Mouse (Mus musculus): ENCODE data around the gene Mical2. TPM values are rescaled to one million over a fixed set of nuclear protein-coding genes. Genes with fewer than 3 reads are reported as not detected.

Mical2 gene
- total RNA-seq, 2 experiments from 2014 or later, result 0.46 to 0.52 TPM

DNA sequence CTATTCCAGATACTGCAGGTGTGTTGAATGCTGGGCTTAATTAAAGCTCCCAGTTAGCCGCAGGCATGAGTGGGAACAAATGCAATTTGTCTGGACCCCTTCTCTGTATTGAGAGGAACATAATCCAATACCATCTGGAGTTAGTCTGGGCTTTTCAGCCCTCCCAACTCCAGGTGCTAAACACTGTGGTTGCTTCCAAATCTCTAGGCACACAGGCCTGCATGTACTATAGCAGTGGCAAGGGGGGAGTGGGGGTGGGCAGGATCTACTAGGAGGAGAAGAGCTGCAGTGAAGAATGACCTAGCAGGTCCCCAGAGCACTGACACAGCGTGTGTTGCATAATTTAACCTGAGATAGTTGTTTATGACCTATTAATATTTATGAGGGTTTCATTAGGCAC, 49.0 kb downstream of the Mical2 start:
- ATAC-seq (replicated peaks; ENCODE audit: poor library complexity), result no peak

DNA sequence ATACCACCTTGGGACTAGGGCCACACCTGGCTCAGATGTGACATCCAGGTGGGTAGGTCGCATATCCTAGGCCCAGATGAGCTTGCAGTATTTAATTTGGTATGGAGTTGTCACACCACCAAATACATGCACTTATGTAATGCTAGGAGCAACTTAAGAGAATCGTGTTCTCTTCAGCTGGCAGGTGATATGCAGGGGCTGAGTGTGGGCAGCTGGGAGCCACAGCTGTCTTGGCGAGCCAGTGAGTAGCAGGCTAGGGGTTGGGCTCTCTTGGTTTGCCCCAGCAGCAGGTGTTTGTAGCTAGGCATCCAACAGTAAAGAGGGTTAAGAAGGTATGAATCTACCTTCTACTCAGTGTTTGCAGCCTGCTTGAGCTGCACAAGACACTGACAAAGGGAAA, 49.4 kb downstream of the Mical2 start:
- no peak for ATAC-seq (replicated peaks; ENCODE audit: poor library complexity)

DNA sequence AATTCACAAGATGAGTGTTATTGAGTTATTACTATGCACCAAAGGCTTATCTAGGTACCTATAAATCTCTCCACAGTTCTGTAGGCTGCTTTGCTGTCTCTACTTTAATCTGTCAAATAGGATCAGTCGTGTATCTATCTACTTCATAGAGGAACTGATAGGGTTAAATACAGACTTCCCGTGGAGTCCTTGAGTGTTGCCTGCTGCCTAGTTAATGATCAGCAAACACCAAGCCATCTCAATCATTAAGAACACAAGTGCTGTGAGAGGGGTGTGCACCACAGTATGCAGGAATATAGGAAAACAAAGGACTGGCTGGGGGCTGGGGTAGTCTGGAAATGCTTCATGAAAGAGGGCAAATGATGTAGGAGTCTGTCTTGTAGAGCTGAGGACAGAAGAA, 50.2 kb downstream of the Mical2 start:
- ATAC-seq (replicated peaks; ENCODE audit: poor library complexity), result no peak

DNA sequence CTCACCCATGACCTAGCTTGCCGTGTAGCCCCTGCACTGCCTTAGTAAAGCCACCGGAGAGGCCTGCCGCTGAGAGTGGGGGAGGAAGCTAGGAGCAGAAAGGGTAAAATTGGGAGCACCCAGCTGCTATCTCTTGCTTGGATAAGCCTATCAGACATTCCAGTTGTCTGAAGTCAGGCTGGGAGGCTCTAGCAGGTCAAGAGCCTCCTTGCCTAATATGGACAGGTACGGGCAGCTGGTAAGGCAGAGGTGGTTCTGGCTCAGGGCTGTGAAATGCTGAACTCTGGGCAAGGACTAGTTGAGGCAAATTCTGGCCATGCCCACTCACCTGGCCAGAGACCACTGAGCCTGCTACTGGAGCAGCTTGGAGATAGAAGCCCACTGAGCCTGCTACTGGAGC, 51.2 kb downstream of the Mical2 start:
- no peak for ATAC-seq (replicated peaks; ENCODE audit: poor library complexity)

- no peak for ATAC-seq (replicated peaks; ENCODE audit: poor library complexity)
These were observed 53.0 kb downstream of the Mical2 start for GRCm38 (mm10) chr7:112278648-112279047.

DNA sequence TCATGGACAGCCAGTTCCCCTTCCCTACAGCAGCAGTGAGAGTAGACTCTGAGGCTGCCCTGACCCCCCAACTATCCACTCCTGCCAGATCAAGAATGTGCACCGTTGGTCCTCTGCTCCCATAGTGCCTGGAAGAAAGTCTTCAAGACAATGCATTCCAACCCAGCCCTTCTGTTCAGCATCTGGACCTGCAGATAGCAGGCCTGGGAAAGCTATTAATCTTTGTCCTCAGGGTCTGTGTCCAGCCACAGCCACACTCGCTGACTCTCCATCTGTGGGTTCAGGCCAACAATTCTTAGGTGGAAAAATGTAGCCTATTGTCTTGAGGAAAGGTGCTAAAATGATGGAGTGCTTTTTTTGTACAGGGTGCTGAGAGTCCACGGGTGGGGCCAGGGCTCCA, 54.8 kb downstream of the Mical2 start:
- ATAC-seq (replicated peaks; ENCODE audit: poor library complexity), result no peak

- ATAC-seq (replicated peaks; ENCODE audit: poor library complexity), result no peak
These were observed 58.1 kb downstream of the Mical2 start for GRCm38 (mm10) chr7:112283606-112284310.

DNA sequence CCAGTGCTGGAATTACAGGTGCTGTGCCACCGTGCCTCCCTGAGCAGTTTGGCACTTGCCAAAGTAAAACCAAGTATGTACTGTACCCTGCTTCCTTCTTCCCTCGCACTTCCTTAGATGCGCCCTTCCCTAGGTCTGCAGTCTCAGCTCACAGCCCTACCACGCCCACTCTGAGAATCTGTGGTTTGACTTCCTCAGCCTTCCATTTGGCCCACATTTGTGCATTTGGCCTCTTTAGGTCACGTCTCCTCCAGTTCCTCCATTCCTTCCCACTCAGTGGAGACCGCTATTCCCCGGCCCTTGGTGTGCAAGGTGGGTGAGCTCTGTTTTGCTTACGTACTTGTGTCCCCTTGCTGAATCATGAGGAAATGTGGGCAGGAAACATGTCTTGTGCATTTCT, 59.9 kb downstream of the Mical2 start:
- ATAC-seq (replicated peaks; ENCODE audit: poor library complexity), result peak; percentile 75

DNA sequence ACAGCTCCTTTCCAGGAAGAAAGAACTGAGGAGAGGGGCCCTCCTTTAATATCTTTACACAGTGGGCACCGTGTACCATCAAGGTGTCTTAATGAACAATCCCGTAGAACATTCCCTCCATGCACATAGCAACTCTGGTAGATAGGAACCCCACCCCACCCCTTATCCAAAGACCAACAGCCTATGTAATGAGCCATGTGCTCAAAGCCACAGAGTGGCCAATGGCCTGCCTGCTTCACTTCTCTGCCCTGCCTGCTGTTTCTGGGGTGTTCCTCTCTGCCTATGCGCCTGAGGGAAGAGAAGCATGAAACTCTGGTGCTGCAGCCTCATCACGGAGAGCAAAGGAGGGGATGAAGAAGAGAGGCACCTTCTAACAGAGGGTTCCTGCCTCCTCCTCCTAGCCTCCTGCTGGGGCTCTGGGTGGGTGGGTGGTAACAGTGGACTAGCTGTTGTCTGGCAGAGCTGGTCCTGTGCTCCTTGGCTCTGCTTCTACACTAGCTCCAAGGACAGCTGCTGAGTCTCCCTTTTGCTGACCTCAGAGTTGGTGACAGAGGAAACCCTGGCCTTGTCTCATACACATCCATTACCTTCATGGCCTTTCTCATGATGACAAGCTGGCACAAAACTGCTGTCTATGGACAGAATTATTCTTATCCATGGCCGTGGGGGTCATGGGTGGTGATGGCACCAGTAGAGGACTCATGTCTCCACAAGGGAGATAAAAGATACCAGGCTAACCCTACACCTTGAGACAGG, 62.9 kb downstream of the Mical2 start:
- ATAC-seq (replicated peaks; ENCODE audit: poor library complexity), result no peak

GRCm38 (mm10) chr7:112289514-112289913, 63.9 kb downstream of the Mical2 start:
- no peak for ATAC-seq (replicated peaks; ENCODE audit: poor library complexity)

DNA sequence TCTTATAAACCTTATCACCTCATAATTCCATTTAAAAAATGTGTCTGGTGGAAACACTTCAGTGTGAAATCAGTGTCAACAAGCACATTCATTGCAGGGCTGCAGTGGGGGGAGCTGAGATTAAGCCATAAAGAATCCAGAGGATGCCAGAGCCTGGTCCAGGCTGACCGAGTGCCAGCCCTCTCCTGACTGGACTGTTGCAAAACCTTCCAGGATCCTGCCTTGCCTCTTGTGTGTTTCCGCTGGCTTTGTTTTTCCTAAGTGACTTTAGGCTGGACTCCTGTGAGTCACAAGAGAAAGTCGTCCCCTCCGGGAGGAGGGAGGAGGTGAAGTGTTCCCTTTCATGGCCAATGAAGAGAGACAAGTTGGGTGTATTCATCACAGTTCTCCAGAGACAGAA, 64.3 kb downstream of the Mical2 start:
- no peak for ATAC-seq (replicated peaks; ENCODE audit: poor library complexity)

DNA sequence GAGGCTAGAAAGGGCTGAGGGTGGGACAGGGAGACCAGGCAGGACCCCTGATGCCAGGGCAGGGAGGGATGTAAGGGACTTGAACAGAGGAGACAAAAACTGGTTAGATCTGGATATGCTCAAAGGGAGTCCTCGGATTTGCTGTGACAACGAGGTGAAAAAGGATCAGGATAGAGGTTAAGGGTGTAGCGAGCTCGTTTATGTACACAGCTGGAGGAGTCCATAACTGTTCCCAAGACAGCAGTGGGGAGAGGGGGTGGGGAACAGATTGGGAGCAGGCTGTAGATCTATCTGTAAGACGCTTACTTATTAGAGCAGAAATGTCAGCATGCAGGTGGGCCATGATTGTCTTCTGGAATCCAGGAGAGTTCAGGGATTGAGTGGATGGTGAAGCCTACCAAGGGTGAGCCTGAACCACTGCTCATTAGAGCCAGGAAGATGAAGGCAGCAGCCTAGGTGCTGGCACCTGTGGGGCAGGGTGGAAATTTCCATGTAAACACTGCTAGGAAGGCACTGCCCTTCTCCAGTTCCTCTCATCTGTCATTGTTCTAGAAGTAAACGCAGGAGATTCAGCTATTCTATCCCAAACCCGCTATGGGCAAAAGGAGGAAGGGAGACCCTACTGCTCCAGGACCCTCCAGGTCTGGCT, 67.9 kb downstream of the Mical2 start:
- ATAC-seq (replicated peaks; ENCODE audit: poor library complexity), result no peak

DNA sequence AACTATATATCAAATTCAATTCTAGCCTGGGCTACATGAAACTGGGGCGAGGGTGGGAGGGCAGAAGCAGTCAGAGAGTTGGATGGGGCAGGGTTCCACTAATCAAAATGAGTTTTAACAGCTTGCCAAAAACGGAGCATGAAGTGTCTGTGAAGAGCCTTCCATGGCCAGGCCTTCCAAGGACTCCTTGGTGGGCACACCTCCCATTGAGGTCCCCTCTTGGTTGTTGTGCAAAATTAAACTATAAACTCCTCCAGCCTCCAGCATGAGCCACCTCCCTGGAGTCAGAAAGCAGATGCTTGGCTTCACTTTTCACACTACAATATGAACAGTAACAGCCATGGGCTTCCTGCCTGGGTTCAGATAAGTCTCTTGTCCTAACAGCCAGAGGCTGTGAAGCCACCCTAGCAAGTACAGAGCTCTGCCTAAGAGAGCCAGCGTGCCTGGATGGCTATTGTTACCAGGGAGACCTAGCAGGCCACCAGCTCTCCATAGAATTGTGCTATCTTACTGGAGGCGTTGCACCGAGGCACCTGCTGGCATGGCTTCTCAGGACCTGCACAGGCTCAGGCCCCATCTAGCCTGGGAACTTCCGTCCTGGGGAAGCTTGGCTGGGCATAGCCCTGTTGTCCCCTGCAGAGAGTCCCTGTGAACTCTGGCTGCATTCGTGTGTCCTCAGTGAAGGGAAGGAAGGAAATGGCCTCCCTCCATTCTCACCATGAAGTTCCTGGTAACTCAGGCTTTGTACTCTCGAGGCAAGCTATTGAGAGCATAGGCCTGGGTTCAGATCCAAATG, 70.0 kb downstream of the Mical2 start:
- no peak for ATAC-seq (replicated peaks; ENCODE audit: poor library complexity)

GRCm38 (mm10) chr7:112298032-112298431, 72.4 kb downstream of the Mical2 start:
- ATAC-seq (replicated peaks; ENCODE audit: poor library complexity), result no peak

- ATAC-seq (replicated peaks; ENCODE audit: poor library complexity), result no peak
These were observed 73.3 kb downstream of the Mical2 start for GRCm38 (mm10) chr7:112298871-112299422.

GRCm38 (mm10) chr7:112299521-112300096, 74.0 kb downstream of the Mical2 start:
- no peak for ATAC-seq (replicated peaks; ENCODE audit: poor library complexity)

DNA sequence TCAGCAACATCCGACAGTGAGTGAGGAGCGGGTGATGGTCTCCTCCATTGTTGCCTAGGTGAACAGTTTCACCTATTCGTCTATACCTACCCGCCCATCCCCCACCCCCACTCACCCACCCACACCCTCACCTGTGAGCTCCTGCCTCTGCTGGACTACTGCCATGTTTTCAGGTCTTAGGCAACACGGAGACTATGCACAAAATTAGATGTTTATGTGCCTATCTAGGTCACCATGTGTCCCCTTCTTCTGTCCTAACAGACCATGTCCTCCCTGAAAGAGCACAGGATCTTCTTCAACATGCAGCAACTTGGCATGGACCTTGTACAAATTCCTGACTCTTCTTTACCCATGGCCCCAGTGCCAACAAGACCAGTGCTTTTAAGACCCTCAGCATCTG, 74.5 kb downstream of the Mical2 start:
- ATAC-seq (replicated peaks; ENCODE audit: poor library complexity), result no peak

DNA sequence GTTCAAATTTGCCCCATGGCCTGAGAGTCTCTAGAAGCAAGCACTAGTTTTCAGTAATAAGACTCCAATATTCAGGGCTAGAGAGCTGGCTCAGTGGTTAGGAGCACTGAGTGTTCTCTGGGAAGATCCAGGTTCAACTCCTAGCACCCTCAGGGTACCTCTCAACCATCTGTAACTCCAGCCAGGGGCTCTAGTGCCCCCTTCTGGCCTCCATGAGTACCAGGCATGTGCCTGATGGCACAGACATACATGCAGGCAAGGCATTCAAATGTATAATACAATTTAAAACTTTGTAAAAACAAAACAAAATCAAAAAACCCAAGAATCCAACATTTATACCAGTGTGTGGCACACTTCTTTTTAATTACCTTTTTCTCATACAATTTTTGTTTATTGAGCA, 75.4 kb downstream of the Mical2 start:
- no peak for ATAC-seq (replicated peaks; ENCODE audit: poor library complexity)

DNA sequence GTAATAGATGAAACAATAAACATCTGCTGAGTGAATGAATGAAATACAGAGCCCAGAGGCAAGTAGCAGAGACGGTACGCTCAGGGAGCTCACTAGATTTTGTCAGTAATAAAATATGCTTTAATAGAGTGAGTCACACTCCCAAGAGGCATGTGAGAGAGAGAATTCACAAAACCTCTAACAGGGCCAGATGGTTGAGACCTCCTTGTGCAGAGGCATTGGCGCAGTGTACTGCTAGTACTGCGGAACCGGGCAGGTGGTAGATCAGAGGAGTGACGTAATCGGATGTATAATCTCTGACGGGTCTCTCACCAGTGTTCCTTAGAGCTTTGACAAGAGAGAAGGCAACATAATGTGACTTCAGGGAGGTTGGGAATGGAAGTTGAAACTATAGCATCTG, 78.7 kb downstream of the Mical2 start:
- no peak for ATAC-seq (replicated peaks; ENCODE audit: poor library complexity)

DNA sequence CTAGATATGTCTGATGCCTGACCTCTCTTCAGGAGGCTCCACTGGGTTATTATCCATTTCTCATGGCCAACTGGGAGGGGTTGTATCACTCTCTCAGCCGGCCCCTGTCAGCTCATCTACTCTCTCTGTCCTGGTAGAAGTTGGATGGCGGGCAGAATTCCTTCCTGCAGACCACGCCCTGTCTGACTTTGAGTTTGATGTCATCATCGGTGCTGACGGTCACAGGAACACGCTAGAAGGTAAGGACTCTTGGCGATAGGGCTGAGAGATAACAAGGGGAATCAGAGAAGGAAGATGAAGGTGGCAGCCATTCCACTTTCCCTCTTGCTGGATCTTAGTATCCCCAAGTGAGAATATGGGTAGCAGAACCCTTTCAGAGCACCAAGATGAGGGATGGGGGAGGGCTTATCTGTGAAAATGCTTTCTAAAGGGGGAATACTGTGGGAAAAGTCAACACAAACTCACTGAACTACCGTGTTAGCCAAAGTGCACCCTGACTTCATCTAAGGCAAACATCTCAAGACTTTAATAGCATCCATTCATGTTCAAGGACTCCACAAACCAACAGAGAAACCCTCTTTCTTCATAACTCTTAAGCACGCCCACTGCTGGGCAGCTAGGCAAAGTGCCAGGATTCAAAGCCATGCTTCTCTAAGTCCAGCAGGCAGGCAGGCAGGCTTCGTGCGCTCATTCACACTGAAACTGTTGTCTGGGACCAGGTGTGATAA, 83.8 kb downstream of the Mical2 start:
- ATAC-seq (replicated peaks; ENCODE audit: poor library complexity), result no peak

All from megakaryocyte progenitor cell, adult 5-6 weeks (primary cell).